Mouse (Mus musculus): ENCODE data around the gene Creb3l2.
A peak's percentile ranks its signal among the peaks of the same experiment; 100 is the strongest.

The Creb3l2 gene

GRCm38 (mm10) chr6:37375452-37375851 is 66.5 kb downstream of the Creb3l2 start:
- no peak for DNase-seq (ENCODE audit: low spot score in 2 of 2)

- DNase-seq (ENCODE audit: low spot score in 2 of 2): no peak
Observed at GRCm38 (mm10) chr6:37371341-37371740, 70.6 kb downstream of the Creb3l2 start.

GRCm38 (mm10) chr6:37370566-37370965 is 71.4 kb downstream of the Creb3l2 start:
- no peak for DNase-seq (ENCODE audit: low spot score in 2 of 2)

DNA sequence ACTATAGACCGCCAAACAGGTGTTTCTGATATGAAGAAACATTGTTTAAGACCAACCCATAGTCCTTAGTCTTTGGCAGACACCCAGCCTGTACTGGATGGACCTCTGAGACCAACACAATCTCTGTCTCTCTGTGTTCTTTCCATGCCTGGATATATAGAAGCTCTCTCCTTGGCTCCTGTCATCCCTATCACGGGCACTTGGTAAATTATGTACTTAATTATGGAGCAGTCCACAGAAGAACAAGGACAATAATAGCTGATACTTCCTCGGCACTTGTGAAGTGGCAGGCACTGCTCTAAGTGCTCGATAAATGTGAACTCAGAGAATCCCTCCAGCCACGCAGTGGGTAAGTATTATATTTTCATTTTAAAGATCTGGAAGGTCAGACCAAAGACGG is 72.2 kb downstream of the Creb3l2 start:
- no peak for DNase-seq (ENCODE audit: low spot score in 2 of 2)

DNA sequence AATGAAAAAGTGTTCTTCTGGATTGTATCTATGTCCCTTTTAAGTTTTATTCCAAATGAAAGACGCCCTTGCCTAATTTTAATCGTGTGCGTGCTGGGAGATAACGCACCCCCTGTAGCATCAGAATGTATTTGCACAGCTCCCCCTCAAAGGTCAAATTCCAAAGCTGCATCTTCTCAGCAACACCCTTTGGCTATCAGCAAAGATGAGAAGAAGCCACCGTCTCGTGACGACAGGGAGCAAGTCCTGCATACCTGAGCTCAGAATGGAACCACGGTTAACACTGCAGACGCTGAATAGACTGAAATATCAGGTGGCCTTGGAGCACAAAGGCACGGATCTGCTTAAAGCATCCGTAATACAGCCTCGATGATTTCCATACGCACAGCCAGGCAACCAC is 73.7 kb downstream of the Creb3l2 start:
- DNase-seq (ENCODE audit: low spot score in 2 of 2): no peak

GRCm38 (mm10) chr6:37366991-37367390 is 75.0 kb downstream of the Creb3l2 start:
- no peak for DNase-seq (ENCODE audit: low spot score in 2 of 2)

DNA sequence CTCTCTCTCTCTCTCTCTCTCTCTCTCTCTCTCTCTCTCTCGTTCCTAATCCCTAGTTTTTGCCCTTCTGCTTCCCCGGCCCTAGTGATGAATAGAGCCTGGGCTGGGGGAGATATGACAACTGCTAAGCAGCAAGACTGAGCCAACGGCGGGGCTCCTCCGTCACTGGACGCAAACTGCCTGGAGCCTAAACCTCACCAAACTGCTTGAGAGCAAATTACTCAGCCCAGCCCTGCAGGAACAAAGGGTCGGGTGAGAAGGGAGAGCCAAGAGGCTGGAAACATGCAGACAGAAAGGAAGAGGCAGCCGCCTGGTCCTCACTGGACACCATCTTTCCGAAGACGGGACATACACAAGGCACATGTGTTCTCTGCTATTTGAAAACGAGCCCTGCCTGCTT is 76.8 kb downstream of the Creb3l2 start:
- no peak for DNase-seq (ENCODE audit: low spot score in 2 of 2)

GRCm38 (mm10) chr6:37364361-37364760 is 77.6 kb downstream of the Creb3l2 start:
- DNase-seq (ENCODE audit: low spot score in 2 of 2): no peak

- DNase-seq (ENCODE audit: low spot score in 2 of 2): no peak
Observed at GRCm38 (mm10) chr6:37360813-37361385, 81.0 kb downstream of the Creb3l2 start.

DNA sequence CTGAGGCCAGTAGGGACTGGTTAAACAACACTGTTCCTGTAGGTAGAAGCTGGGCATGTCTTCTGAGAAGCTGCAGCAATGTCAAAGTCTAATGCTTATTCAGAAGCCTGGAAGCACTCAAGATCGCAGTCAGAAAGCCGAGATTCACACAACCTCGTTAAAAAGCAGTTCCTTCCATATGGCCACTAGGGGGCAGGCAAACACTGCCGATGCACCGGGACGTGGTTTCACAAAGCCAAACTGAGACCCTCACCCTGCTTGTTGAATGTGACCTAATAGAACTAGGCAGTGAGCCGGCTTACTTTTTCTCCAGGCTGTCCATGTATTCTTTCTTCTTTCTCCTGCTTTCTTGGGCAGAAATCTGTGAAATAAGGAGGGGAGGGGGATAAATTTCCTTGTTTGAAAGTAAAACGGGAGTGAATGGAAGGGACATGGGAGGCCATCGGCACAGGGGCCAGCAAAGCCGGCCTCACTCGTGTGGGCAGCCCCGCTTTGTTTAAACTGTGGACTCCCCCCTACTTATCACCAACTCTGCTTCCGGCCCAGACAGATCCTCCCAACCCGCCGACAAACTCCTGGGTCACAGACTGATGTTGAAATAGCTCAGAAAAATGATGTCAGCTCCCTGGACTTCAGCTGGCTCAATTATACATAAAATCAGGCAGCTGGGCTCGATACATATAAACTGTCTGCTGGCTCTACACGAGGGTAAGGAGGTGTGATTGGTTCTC is 87.3 kb downstream of the Creb3l2 start:
- peak; percentile 49 to 57 for DNase-seq (ENCODE audit: low spot score in 2 of 2)

DNA sequence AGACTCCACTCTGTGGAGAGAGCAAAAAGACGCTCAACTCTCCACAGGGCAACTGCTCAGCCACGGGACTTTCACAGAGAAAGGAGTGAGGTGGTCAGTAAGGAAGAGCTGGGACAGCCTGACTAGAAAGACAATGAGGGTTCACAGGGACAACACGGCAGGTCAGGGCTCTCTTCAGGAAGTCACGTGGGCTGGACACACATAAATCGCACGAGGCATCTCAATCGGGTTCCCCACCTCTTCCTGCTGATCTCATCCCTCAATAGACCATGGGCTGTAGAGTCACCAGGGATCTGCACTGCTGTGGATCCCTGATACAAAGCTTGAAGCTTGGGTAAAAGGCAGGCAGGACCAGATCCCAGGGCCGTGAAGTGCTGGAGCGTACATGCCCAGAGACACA is 88.3 kb downstream of the Creb3l2 start:
- DNase-seq (ENCODE audit: low spot score in 2 of 2): no peak

GRCm38 (mm10) chr6:37351731-37352380 is 90.1 kb downstream of the Creb3l2 start:
- peak; percentile 38 to 57 for DNase-seq (ENCODE audit: low spot score in 2 of 2)

DNA sequence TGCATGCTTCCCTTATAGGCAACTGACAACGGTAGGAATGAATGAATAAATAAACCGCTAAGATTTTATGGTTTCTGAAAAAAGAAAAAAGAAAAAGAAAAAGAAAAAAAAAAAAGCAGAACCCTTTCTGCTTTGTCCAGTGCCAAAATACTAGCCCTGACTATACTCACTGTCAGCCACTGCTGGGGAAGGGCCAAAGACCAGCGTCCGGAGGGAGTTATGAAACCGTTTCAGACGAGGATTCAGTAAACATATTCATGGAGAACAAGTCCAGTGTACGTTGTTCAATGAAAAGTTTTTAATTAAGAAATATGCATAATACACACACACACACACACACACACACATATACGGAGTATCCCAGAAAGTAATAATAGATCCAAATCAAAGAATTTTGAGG is 91.6 kb downstream of the Creb3l2 start:
- no peak for DNase-seq (ENCODE audit: low spot score in 2 of 2)

DNA sequence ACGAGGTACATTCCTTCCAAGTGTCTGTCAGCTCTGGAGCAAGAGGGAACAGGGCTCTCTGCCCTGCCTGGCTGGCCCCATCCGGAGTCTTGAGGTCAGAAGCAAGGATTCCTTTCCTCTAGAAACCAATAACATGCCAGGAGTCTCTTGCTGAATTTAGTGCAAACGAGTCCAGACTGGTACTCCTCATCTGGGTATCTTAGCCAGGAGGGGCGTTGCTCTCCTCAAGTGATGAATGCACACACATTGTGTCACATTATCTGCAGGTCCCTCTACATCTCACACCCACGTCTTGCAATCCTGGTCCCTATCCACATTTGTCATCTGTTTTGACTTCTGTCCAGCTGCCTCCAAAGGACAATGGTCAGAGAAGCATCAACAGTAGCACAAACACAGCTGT is 94.3 kb downstream of the Creb3l2 start:
- DNase-seq (ENCODE audit: low spot score in 2 of 2): no peak

DNA sequence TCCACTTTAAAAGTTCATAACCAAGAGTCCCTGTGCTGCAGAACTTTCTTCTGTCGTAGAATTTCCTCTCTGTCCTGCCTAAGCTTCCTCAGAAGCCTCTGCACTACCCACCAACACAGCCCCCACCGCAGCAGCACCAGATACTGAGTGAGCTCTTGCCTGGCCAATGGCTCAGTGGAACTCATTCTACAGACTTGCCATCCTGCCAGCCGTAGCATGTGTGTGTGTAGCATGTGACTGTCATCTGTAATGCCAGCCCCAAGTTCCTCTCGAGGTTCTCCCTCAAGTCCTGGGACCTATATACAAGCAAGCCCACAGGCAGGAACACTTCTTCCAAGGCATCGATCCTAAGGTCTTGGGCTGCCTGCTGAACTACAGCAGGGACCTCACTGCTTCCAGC is 103.9 kb downstream of the Creb3l2 start:
- DNase-seq (ENCODE audit: low spot score in 2 of 2): no peak

DNA sequence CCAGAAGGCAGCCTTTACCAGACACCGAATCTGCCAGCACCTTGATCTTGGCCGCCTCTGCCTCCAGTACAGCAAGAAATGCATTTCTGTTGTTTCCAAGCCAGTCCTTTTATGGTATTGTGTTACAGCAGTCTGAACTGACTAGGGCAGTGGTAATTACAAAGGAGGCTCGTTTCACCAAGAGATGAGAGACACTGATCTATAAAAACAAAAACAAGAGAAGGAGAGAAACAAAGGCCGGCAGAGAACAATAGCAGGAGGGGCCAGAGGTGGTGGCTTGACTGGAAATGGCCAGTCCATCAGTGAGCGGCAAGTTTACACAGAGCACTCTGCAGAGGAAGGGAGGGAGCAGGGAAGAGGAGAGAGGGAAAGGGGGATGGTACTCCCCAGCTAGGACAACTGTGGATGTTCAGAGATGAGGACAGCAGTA is 105.1 kb downstream of the Creb3l2 start:
- DNase-seq (ENCODE audit: low spot score in 2 of 2): no peak

DNA sequence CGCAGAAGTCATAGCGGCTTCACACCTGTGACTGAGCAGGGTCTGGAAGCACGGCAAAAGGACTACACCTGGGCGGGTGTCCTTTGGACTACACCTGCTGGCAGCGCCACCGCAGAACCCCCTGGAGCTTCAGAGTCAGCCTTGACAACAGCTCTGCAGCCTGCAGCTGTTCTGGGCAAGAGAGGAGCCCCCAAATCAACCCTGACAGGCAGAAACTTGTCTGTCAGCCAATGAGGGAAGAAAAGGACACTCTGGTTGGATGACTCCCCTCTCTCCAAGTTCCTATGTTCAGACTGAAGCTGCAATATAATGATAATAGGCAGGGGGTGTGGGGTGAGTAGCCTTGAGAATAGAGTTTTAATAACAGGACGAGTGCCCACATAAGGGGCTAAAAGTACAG is 105.6 kb downstream of the Creb3l2 start:
- DNase-seq (ENCODE audit: low spot score in 2 of 2): no peak

GRCm38 (mm10) chr6:37332846-37333245 is 109.1 kb downstream of the Creb3l2 start:
- DNase-seq (ENCODE audit: low spot score in 2 of 2): no peak

DNA sequence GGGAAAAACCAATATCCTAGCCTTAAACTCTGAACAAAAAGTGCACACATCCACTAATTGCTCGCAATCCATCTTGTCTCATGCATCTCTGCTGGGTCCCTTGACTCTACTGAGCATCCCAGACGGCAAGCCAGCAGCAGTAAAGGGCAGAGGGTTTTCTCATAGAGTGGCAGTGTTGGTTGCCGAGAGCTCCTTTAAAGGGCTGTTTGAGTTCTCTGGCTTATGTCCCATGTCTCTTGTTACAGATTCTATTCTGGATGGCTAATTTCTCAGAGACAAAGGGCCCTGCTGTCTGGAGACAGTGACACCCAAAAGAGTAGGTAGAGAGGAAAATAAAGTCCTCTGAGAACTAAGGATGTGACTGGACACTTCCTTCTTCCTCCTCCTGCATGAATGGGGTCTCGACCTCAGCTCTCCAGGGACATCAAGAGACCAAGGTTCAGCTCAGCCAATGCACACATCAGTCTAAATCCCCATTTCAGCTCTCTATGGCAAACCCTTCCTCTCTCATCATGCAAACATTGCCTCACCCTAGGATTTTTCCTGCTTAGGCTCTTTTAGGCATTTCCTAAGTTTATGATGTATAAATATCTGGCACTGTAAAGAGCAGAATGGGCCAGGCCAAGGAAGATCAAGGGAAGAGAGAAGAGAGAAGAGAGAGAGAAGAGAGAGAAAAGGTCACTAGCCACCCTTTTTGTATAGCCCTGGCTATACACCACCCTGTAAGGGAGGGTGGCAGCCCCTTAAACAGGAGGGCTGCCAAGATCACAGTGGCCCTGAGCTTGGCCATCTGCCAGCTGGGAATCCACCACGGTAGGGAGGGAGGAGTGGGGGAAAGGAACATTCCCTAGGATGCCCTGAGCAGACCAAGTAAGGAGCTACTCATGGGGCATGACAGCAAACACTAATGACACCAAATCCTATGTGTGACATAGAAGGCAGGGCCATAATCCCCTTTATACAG is 111.8 kb downstream of the Creb3l2 start:
- DNase-seq (ENCODE audit: low spot score in 2 of 2): no peak

- no peak for DNase-seq (ENCODE audit: low spot score in 2 of 2)
Observed at GRCm38 (mm10) chr6:37329376-37329775, 112.6 kb downstream of the Creb3l2 start.

GRCm38 (mm10) chr6:37328671-37329070 is 113.3 kb downstream of the Creb3l2 start:
- no peak for DNase-seq (ENCODE audit: low spot score in 2 of 2)

- DNase-seq (ENCODE audit: low spot score in 2 of 2): no peak
Observed at GRCm38 (mm10) chr6:37327519-37327918, 114.4 kb downstream of the Creb3l2 start.
